Mouse (Mus musculus): ENCODE data around the gene Nlrc4.

Gene Nlrc4

DNA sequence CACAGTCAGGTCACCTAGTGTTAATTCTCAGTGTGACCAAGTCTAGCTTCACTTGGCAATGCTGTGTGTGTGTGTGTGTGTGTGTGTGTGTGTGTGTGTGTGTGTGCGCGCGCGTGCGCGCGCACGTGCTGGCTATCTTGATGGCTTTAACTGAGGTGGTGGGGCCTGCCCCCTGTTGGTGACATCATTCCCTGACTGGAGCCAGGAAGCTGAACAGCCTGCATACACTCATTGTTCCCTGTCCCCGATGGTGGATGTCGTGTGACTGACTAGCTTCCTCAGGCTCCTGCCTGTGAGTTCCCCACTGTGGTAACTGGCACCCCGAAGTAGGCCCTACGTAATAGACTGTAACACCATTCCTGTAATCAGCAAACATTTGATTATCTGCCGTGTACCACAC is 27.5 kb downstream of the Nlrc4 start:
- intact Hi-C loops (cut with DNase I), result no loop called here

GRCm38 (mm10) chr17:74430074-74430473 is 28.9 kb downstream of the Nlrc4 start:
- intact Hi-C loops (cut with DNase I), result no loop called here

GRCm38 (mm10) chr17:74424401-74425005 is 34.4 kb downstream of the Nlrc4 start:
- intact Hi-C loops (cut with DNase I), result no loop called here

GRCm38 (mm10) chr17:74420656-74421055 is 38.3 kb downstream of the Nlrc4 start:
- intact Hi-C loops (cut with DNase I), result no loop called here

GRCm38 (mm10) chr17:74418171-74418570 is 40.8 kb downstream of the Nlrc4 start:
- intact Hi-C loops (cut with DNase I), result no loop called here

- intact Hi-C loops (cut with DNase I), result no loop called here
These were observed 42.0 kb downstream of the Nlrc4 start for GRCm38 (mm10) chr17:74416841-74417360.

GRCm38 (mm10) chr17:74414671-74415070 is 44.3 kb downstream of the Nlrc4 start:
- intact Hi-C loops (cut with DNase I), result no loop called here

DNA sequence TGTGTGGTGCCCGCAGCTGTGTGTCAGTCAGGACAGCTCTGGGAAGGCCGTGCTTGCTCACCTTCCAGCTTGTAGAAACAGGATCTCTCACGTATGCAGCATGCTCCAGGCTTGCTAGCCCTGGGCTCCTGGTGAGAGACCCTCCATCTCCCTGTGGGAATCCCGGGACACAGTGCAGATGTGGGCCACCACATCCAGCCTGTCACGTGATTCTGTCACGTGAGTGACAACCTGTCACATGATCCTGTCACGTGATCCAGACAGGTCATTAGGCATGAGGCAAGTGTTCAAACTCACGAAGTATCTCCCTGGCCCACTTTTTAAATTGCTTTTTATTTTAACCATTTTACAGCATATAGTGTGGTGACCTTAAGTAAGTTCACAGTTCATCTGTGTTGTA is 45.6 kb downstream of the Nlrc4 start:
- intact Hi-C loops (cut with DNase I), result no loop called here

- intact Hi-C loops (cut with DNase I), result no loop called here
These were observed 49.2 kb downstream of the Nlrc4 start for GRCm38 (mm10) chr17:74409722-74410121.

DNA sequence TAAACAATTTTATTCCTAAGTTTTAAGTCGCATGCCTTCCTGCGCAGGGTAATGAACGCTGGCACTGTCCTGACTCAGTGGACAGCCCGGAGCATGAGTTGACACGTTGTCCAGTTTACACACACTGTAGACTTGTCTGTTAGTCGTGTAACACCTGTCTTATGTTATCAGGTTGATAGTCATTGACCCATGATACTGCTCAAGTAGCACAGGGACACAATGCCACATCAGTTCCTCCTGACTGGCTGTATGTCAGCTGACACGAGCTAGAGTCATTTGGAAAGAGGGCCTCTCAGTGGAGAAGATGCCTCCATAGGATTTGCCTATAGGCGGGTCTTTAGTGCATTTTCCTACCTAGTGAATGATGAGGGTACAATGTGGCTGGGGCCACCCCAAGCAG is 52.5 kb downstream of the Nlrc4 start:
- intact Hi-C loops (cut with DNase I), result no loop called here

DNA sequence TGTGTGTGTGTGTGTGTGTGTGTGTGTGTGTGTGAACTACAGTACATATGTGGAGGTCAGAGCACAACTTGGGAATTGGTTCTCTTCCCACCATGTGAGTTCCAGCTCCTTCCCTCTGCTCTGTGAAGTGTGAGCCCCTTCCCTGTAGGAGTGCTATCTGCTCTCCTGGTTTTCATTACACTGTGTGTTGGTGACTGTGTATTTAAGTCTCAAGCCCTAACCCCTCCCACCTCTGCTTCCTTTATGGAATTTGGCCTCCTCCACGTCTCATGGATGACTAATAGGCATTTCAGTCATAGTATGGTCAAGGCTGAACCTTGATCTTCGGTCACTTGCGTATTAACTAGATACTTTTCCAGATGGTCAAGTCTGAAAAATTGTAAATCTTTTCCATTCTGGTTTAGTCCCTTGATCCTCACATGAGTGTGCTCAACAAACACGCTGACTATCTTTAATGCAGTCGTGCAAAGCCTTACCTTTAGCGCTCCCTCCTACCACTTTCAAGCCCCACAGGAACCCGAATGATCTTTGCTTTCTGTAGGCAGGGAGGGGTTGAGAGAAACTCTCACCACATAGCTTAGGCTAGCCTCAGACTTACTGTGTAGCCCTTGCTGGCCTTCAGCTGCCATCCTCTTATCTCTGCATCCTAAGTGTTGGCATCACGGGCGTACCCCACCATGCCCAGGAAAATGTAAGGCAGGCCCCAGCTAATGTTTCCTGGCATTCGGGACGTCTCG is 56.3 kb downstream of the Nlrc4 start:
- intact Hi-C loops (cut with DNase I), result no loop called here

- intact Hi-C loops (cut with DNase I), result no loop called here
These were observed 61.8 kb downstream of the Nlrc4 start for GRCm38 (mm10) chr17:74397173-74397572.

DNA sequence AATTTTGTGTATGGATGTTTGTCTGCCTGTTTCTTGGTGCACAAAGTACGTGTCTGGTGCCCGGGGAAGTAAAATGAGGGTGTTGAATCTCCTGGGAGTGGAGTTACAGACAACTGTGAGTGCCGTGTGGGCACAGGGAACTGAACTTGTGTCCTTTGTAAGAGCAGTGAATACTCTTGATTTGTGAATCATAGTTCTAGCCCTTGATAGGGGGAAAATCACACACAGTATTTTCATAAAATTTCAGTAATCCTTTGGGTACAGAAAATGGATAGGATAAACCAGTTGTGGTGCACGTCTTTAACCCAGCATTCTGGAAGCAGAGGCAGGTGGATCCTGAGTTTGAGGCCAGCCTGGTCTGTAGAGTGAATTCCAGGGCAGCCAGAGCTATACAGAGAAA is 62.2 kb downstream of the Nlrc4 start:
- intact Hi-C loops (cut with DNase I), result no loop called here

- intact Hi-C loops (cut with DNase I), result no loop called here
These were observed 63.4 kb downstream of the Nlrc4 start, which contains the start of gene Slc30a6 for GRCm38 (mm10) chr17:74395383-74396065. TSS of gene Slc30a6 (plus strand) at chr17:74395608.

- intact Hi-C loops (cut with DNase I), result no loop called here
These were observed 64.1 kb downstream of the Nlrc4 start for GRCm38 (mm10) chr17:74394855-74395254.

GRCm38 (mm10) chr17:74394381-74394780 is 64.6 kb downstream of the Nlrc4 start:
- intact Hi-C loops (cut with DNase I), result no loop called here

GRCm38 (mm10) chr17:74389847-74390246 is 69.1 kb downstream of the Nlrc4 start:
- intact Hi-C loops (cut with DNase I), result no loop called here

DNA sequence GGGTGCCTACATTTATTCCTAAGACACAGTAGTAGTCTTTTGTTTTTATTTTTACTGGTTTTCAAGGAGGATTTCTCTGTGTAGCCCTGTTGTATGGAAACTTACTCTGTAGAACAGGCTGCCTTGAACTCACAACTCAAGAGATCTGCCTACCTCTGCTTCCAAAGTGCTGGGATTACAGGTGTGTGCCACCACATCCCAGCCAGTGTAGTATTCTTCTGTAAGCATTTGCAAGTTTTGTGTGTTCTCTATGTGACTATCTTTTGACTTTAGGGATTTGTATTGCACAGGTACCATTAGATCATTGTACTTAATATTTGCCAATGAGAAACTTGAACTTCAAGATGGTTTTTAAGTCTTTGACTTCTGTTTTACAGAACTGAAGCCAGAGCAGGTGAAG is 72.3 kb downstream of the Nlrc4 start:
- intact Hi-C loops (cut with DNase I), result no loop called here

- intact Hi-C loops (cut with DNase I), result no loop called here
These were observed 82.0 kb downstream of the Nlrc4 start for GRCm38 (mm10) chr17:74376916-74377315.
